Mouse (Mus musculus): ENCODE measurements around the gene Slc35b1. TPM values are rescaled to one million over a fixed set of nuclear protein-coding genes. Genes with fewer than 3 reads are reported as not detected.
A peak's percentile ranks its signal among the peaks of the same experiment; 100 is the strongest.

The Slc35b1 gene
- polyA plus RNA-seq, 1 experiment from 2014 or later: 90.5 TPM

DNA sequence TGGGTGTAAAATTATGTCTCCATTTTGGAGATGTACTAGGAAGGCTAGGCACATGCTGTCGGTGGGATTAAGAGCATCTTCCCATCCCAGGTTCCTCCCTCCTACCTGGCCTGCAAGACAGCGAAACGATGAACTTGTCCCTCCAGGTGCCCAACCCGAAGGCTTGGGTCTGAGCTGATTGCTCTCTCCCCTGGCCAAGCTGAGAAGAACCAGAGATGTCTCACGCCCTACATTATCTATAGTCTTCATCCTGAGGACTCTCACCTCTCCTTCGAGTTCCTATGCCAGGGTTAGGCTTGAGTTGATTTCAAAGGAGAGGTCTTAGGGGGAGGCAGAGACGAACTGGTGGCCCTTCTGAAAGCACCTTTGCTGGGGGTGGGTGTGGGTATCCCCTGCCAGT, 28.5 kb upstream of the Slc35b1 start:
- no peak overlapping the region for H3K9ac ChIP-seq (ENCODE audit: low read length)
- H3K4me3 ChIP-seq (ENCODE audit: low read depth, low read length): no peak overlapping the region
- no peak overlapping the region for H3K27ac ChIP-seq (ENCODE audit: low read depth)
- no peak for ATAC-seq (replicated peaks; ENCODE audit: low FRiP score, low TSS enrichment, low read depth)
- no peaks in the 10 kb centered on the region for H3K36me3 ChIP-seq (ENCODE audit: control insufficient read depth, insufficient read depth, low read length)
- H3K4me2 ChIP-seq (ENCODE audit: low read length): no peak overlapping the region
- H3K9me3 ChIP-seq (ENCODE audit: control insufficient read depth, low read length): no peaks in the 10 kb centered on the region
- peaks cover 9% of the 10 kb centered on the region; the same call in 1 of the 2 replicates for H3K4me1 ChIP-seq (replicated peaks; ENCODE audit: control insufficient read depth, insufficient read depth, low read length)
- 84% methylated on average over 7 of the region's 7 CpGs for WGBS
- no peaks in the 10 kb centered on the region for H3K27me3 ChIP-seq (replicated peaks; ENCODE audit: control insufficient read depth, insufficient read depth, low read length)
- no peak for DNase-seq (ENCODE audit: low spot score)

- no peak for DNase-seq (ENCODE audit: low spot score)
Observed at GRCm38 (mm10) chr11:95356469-95357273, 27.8 kb upstream of the Slc35b1 start.

DNA sequence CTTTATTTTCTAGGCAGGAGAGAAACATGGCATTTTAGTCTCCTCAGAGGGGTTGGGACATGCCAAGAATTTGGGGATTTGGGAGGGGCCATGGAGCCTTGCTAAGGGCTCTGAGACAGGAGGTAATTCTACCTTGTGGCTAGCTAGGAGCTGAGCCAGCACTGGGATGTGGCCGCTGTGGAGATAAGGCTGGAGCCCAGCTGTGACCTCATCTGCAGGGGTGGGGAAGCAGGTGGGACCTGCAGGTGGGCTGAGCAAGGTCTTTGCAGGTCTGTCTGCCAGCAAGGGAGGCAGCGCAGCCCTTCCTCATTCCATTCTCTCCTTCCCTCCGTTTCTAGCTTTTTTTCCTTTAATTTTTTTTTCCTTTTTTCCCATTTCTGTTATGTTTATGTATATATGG, 26.2 kb upstream of the Slc35b1 start:
- H3K27ac ChIP-seq (ENCODE audit: low read depth): no peak overlapping the region
- no peaks in the 10 kb centered on the region for H3K27me3 ChIP-seq (replicated peaks; ENCODE audit: control insufficient read depth, insufficient read depth, low read length)
- ATAC-seq (replicated peaks; ENCODE audit: low FRiP score, low TSS enrichment, low read depth) (no peak), DNase-seq (ENCODE audit: low spot score) (no peak)
- peaks cover 12% of the 10 kb centered on the region for H3K4me1 ChIP-seq (replicated peaks; ENCODE audit: control insufficient read depth, insufficient read depth, low read length)
- no peak overlapping the region for H3K4me3 ChIP-seq (ENCODE audit: low read depth, low read length)
- no peaks in the 10 kb centered on the region for H3K9me3 ChIP-seq (ENCODE audit: control insufficient read depth, low read length)
- H3K36me3 ChIP-seq (ENCODE audit: control insufficient read depth, insufficient read depth, low read length): no peaks in the 10 kb centered on the region
- no peak overlapping the region for H3K9ac ChIP-seq (ENCODE audit: low read length)
- WGBS: 52% methylated on average over 3 of the region's 3 CpGs
- no peak overlapping the region for H3K4me2 ChIP-seq (ENCODE audit: low read length)

More at GRCm38 (mm10) chr11:95356469-95357273, 27.8 kb upstream of the Slc35b1 start:
- Histone ChIP-seq H3K36me3 (ENCODE audit: control insufficient read depth, insufficient read depth, low read length) (no peaks in the 10 kb centered on the region), H3K4me3 (ENCODE audit: low read depth, low read length) (no peak overlapping the region), H3K4me2 (ENCODE audit: low read length) (no peak overlapping the region), H3K9me3 (ENCODE audit: control insufficient read depth, low read length) (no peaks in the 10 kb centered on the region), H3K27me3 (replicated peaks; ENCODE audit: control insufficient read depth, insufficient read depth, low read length) (no peaks in the 10 kb centered on the region), H3K4me1 (replicated peaks; ENCODE audit: control insufficient read depth, insufficient read depth, low read length) (peaks cover 9% of the 10 kb centered on the region; the same call in 1 of the 2 replicates), H3K27ac (ENCODE audit: low read depth) (no peak overlapping the region), H3K9ac (ENCODE audit: low read length) (no peak overlapping the region)
- ATAC-seq (replicated peaks; ENCODE audit: low FRiP score, low TSS enrichment, low read depth): no peak
- 81% methylated on average over 17 of the region's 17 CpGs for WGBS

DNA sequence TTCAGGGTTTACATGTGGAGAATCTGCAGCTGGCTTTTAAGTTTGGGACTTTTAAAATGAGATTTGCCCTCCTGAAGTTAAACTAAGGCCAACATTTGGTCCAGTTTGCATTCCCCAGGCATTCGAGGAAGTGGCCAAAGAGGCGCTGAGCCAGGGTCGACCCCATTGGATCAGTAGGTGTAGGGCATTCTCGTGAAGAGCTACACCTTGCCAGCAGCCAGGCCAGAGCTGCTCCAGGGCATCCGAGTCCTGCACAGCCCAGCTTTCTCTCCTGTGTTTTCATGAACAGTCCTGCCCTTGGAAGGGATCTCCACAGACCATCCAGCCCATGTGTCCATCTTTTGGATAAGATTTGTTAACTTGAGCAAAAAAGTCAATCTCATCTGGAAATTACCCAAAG, 20.1 kb upstream of the Slc35b1 start:
- H3K4me2 ChIP-seq (ENCODE audit: low read length): no peak overlapping the region
- H3K9me3 ChIP-seq (ENCODE audit: control insufficient read depth, low read length): no peaks in the 10 kb centered on the region
- H3K9ac ChIP-seq (ENCODE audit: low read length): no peak overlapping the region
- no peak overlapping the region for H3K4me3 ChIP-seq (ENCODE audit: low read depth, low read length)
- DNase-seq (ENCODE audit: low spot score) (no peak), ATAC-seq (replicated peaks; ENCODE audit: low FRiP score, low TSS enrichment, low read depth) (no peak)
- no peak overlapping the region for H3K27ac ChIP-seq (ENCODE audit: low read depth)
- H3K36me3 ChIP-seq (ENCODE audit: control insufficient read depth, insufficient read depth, low read length): no peaks in the 10 kb centered on the region
- peaks cover 24% of the 10 kb centered on the region for H3K4me1 ChIP-seq (replicated peaks; ENCODE audit: control insufficient read depth, insufficient read depth, low read length)
- WGBS: 81% methylated on average over 5 of the region's 5 CpGs
- no peaks in the 10 kb centered on the region for H3K27me3 ChIP-seq (replicated peaks; ENCODE audit: control insufficient read depth, insufficient read depth, low read length)

DNA sequence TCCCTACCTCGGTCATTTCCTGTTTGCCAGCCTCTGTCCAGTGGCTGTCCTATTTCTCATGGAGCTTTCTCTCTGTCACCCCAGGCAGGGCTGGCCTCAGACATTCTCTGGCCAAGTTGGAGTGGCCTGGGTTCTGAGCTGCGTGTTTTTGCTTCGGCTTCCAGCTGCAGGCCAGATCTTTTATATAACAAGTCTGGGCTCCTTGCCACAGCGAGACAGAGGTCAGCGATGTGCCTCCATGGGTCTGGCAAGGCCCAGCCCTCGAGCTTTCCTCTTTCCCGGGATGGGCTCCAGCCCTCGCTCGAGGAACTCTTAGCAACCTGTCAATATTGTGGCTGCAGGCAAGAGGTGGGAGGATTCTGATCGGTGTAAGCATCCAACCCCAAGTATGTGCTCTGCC, 18.9 kb upstream of the Slc35b1 start:
- ATAC-seq (replicated peaks; ENCODE audit: low FRiP score, low TSS enrichment, low read depth): no peak
- Histone ChIP-seq H3K9ac (ENCODE audit: low read length) (no peak overlapping the region), H3K4me1 (replicated peaks; ENCODE audit: control insufficient read depth, insufficient read depth, low read length) (peaks cover 28% of the 10 kb centered on the region), H3K27me3 (replicated peaks; ENCODE audit: control insufficient read depth, insufficient read depth, low read length) (no peaks in the 10 kb centered on the region), H3K36me3 (ENCODE audit: control insufficient read depth, insufficient read depth, low read length) (peaks cover 3% of the 10 kb centered on the region; the same call in 1 of the 2 replicates), H3K9me3 (ENCODE audit: control insufficient read depth, low read length) (no peaks in the 10 kb centered on the region), H3K4me2 (ENCODE audit: low read length) (no peak overlapping the region), H3K4me3 (ENCODE audit: low read depth, low read length) (no peak overlapping the region), H3K27ac (ENCODE audit: low read depth) (peak overlapping the region; percentile 47)
- no peak for DNase-seq (ENCODE audit: low spot score)
- WGBS: 66% methylated on average over 10 of the region's 10 CpGs

- Histone ChIP-seq H3K27me3 (replicated peaks; ENCODE audit: control insufficient read depth, insufficient read depth, low read length) (no peaks in the 10 kb centered on the region), H3K9ac (ENCODE audit: low read length) (no peak overlapping the region), H3K4me3 (ENCODE audit: low read depth, low read length) (no peak overlapping the region), H3K4me1 (replicated peaks; ENCODE audit: control insufficient read depth, insufficient read depth, low read length) (peaks cover 29% of the 10 kb centered on the region), H3K27ac (ENCODE audit: low read depth) (peak overlapping the region; percentile 47), H3K9me3 (ENCODE audit: control insufficient read depth, low read length) (no peaks in the 10 kb centered on the region), H3K36me3 (ENCODE audit: control insufficient read depth, insufficient read depth, low read length) (peaks cover 5% of the 10 kb centered on the region; the same call in 1 of the 2 replicates), H3K4me2 (ENCODE audit: low read length) (no peak overlapping the region)
- ATAC-seq (replicated peaks; ENCODE audit: low FRiP score, low TSS enrichment, low read depth) (no peak), DNase-seq (ENCODE audit: low spot score) (no peak)
- 74% methylated on average over 6 of the region's 6 CpGs for WGBS
Observed at GRCm38 (mm10) chr11:95366280-95366897, 18.1 kb upstream of the Slc35b1 start.

GRCm38 (mm10) chr11:95367011-95367735, 17.3 kb upstream of the Slc35b1 start:
- 86% methylated on average over 8 of the region's 8 CpGs for WGBS
- Histone ChIP-seq H3K4me1 (replicated peaks; ENCODE audit: control insufficient read depth, insufficient read depth, low read length) (peaks cover 29% of the 10 kb centered on the region), H3K4me3 (ENCODE audit: low read depth, low read length) (no peak overlapping the region), H3K27ac (ENCODE audit: low read depth) (0 out of 2 replicates have a peak overlapping the region, but pooled peaks have one; percentile 47), H3K9me3 (ENCODE audit: control insufficient read depth, low read length) (no peaks in the 10 kb centered on the region), H3K9ac (ENCODE audit: low read length) (no peak overlapping the region), H3K27me3 (replicated peaks; ENCODE audit: control insufficient read depth, insufficient read depth, low read length) (no peaks in the 10 kb centered on the region), H3K36me3 (ENCODE audit: control insufficient read depth, insufficient read depth, low read length) (peaks cover 11% of the 10 kb centered on the region), H3K4me2 (ENCODE audit: low read length) (no peak overlapping the region)
- DNase-seq (ENCODE audit: low spot score) (no peak), ATAC-seq (replicated peaks; ENCODE audit: low FRiP score, low TSS enrichment, low read depth) (no peak)

DNA sequence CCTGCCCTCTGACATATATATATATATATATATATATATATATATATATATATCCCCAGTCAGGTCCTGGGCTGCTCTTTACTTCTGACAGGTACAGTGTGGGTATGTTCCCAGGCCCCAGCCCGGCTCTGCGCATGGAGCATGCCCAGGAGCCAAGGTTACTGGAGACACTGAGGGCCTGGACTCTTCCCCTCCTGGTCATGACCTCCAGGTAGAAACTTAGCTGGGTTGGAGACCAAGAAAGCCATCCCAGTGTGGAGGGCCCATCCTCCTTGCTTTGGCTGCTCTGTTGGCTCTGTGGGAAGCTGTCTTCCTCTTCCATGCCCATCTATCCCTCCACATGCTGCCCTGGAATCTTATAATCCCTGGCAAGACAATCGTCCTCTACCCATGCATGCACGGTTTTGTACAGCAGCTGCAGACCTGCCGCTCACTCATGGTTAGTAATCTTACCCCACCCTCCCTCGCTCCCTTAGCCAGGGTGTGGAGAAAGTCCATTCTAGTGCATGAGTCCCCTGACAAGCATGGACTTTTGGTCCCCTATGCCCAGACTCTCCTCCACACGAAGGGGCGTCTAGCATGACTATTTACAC, 16.2 kb upstream of the Slc35b1 start:
- ATAC-seq (replicated peaks; ENCODE audit: low FRiP score, low TSS enrichment, low read depth) (no peak), DNase-seq (ENCODE audit: low spot score) (no peak)
- H3K9ac ChIP-seq (ENCODE audit: low read length): no peak overlapping the region
- H3K9me3 ChIP-seq (ENCODE audit: control insufficient read depth, low read length): no peaks in the 10 kb centered on the region
- 95% methylated on average over 8 of the region's 8 CpGs for WGBS
- H3K4me1 ChIP-seq (replicated peaks; ENCODE audit: control insufficient read depth, insufficient read depth, low read length): peaks cover 26% of the 10 kb centered on the region
- no peaks in the 10 kb centered on the region for H3K27me3 ChIP-seq (replicated peaks; ENCODE audit: control insufficient read depth, insufficient read depth, low read length)
- H3K4me2 ChIP-seq (ENCODE audit: low read length): no peak overlapping the region
- no peak overlapping the region for H3K4me3 ChIP-seq (ENCODE audit: low read depth, low read length)
- peaks cover 19% of the 10 kb centered on the region for H3K36me3 ChIP-seq (ENCODE audit: control insufficient read depth, insufficient read depth, low read length)
- H3K27ac ChIP-seq (ENCODE audit: low read depth): no peak overlapping the region
